Mouse (Mus musculus): ENCODE results near the gene Mcoln1.

The Mcoln1 gene

GRCm38 (mm10) chr8:3500235-3501090 lies at the start of gene Mcoln1:
Mcoln1 (plus strand) TSS chr8:3500457.
- DNase-seq (ENCODE audit: low read depth), result peak; percentile 98

- DNase-seq (ENCODE audit: low read depth), result peak; percentile 68
Observed at GRCm38 (mm10) chr8:3450670-3451069, 49.6 kb upstream of the Mcoln1 start.

GRCm38 (mm10) chr8:3451992-3452391 lies 48.3 kb upstream of the Mcoln1 start:
- no peak for DNase-seq (ENCODE audit: low read depth)

- DNase-seq (ENCODE audit: low read depth), result no peak
Observed at GRCm38 (mm10) chr8:3463248-3463647, 37.0 kb upstream of the Mcoln1 start.

GRCm38 (mm10) chr8:3464309-3464708 lies 35.9 kb upstream of the Mcoln1 start:
- DNase-seq (ENCODE audit: low read depth), result peak; percentile 58

- peak; percentile 84 for DNase-seq (ENCODE audit: low read depth)
Observed at GRCm38 (mm10) chr8:3467006-3467885, 33.0 kb upstream of the Mcoln1 start, which contains the start of gene Pex11g. Pex11g (minus strand) TSS chr8:3467680.

GRCm38 (mm10) chr8:3467886-3468545 lies 32.2 kb upstream of the Mcoln1 start:
- DNase-seq (ENCODE audit: low read depth), result peak; percentile 28

GRCm38 (mm10) chr8:3468838-3469237 lies 31.4 kb upstream of the Mcoln1 start:
- DNase-seq (ENCODE audit: low read depth), result peak; percentile 29

GRCm38 (mm10) chr8:3470562-3470961 lies 29.7 kb upstream of the Mcoln1 start, which contains the start of gene Tex45:
Tex45 (plus strand) TSS chr8:3470862.
- no peak for DNase-seq (ENCODE audit: low read depth)

- DNase-seq (ENCODE audit: low read depth), result no peak
Observed at GRCm38 (mm10) chr8:3475715-3476429, 24.4 kb upstream of the Mcoln1 start.

- no peak for DNase-seq (ENCODE audit: low read depth)
Observed at GRCm38 (mm10) chr8:3480221-3480785, 20.0 kb upstream of the Mcoln1 start.

GRCm38 (mm10) chr8:3481605-3482004 lies 18.7 kb upstream of the Mcoln1 start:
- no peak for DNase-seq (ENCODE audit: low read depth)

GRCm38 (mm10) chr8:3482240-3482740 lies 18.0 kb upstream of the Mcoln1 start:
- DNase-seq (ENCODE audit: low read depth), result no peak

- no peak for DNase-seq (ENCODE audit: low read depth)
Observed at GRCm38 (mm10) chr8:3483546-3483945, 16.7 kb upstream of the Mcoln1 start.

GRCm38 (mm10) chr8:3485192-3485591 lies 15.1 kb upstream of the Mcoln1 start:
- DNase-seq (ENCODE audit: low read depth), result no peak

GRCm38 (mm10) chr8:3492901-3493844 lies 7.1 kb upstream of the Mcoln1 start, which contains the start of gene Zfp358:
Zfp358 (plus strand) TSS chr8:3493138.
- DNase-seq (ENCODE audit: low read depth), result peak; percentile 55

GRCm38 (mm10) chr8:3493845-3494208 lies 6.4 kb upstream of the Mcoln1 start:
- no peak for DNase-seq (ENCODE audit: low read depth)

- no peak for DNase-seq (ENCODE audit: low read depth)
Observed at GRCm38 (mm10) chr8:3495578-3496427, 4.5 kb upstream of the Mcoln1 start.

- DNase-seq (ENCODE audit: low read depth), result no peak
Observed at GRCm38 (mm10) chr8:3496428-3496748, 3.9 kb upstream of the Mcoln1 start.
